Mouse (Mus musculus): ENCODE results near the gene Eif3f. TPM values are rescaled to one million over a fixed set of nuclear protein-coding genes. Genes with fewer than 3 reads are reported as not detected.
A peak's percentile ranks its signal among the peaks of the same experiment; 100 is the strongest.

Gene Eif3f
- 10 to 100 TPM; 96.9 to 100.0 TPM for total RNA-seq (2021)
- long read RNA-seq, experiment 1, transcript Eif3f-201 (8 exons, 2,514 nt), result major isoform, 126 of 128 reads
- long read RNA-seq, experiment 1, partial matches to known transcripts, result 2 of 128 reads
- long read RNA-seq, experiment 1, other reads (novel, unspliced or antisense), result 0 of 128 reads
- long read RNA-seq, experiment 2, transcript Eif3f-201 (8 exons, 2,514 nt), result major isoform, 186 of 193 reads
- long read RNA-seq, experiment 2, partial matches to known transcripts, result 7 of 193 reads
- long read RNA-seq, experiment 2, other reads (novel, unspliced or antisense), result 0 of 193 reads

DNA sequence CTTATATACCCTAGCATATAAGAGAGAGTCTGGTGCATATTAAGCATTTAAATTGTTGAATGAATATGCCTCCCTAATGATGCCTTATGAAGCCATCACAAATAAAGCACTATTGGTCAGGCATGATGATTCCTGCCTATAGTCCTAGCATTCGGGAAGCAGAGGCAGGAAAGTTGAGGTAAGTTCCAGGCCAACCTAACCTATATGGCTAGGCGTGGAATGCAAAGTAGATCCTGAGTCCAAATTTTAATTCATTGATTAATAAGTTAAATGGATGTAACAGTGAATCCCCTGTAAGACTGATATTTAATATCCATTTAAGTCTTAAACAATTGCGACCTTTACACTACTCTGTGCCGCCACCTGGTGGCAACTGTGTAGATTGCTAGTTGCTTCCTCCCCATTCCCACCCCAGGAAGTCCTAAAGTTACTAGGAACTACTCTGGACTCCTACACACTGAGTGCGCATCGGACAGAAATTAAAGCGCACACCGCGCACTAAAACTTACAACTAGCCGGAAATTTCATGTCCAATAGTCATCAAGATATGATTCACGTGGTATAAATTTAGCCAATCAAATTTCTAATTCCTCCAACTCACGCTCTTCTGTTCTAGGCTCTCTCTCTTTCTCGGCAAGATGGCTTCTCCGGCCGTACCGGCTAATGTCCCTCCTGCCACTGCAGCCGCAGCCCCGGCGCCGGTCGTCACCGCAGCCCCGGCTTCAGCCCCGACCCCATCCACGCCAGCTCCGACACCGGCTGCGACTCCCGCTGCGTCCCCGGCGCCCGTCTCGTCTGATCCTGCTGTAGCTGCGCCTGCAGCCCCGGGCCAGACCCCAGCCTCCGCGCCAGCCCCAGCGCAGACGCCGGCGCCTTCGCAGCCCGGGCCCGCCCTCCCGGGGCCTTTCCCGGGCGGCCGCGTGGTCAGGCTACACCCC, at the start of gene Eif3f:
Eif3f (plus strand) TSS at position 624 of the 938 bp plus-strand sequence.
- peak; percentile 96 to 99 for DNase-seq (ENCODE audit: low spot score in 2 of 2)

DNA sequence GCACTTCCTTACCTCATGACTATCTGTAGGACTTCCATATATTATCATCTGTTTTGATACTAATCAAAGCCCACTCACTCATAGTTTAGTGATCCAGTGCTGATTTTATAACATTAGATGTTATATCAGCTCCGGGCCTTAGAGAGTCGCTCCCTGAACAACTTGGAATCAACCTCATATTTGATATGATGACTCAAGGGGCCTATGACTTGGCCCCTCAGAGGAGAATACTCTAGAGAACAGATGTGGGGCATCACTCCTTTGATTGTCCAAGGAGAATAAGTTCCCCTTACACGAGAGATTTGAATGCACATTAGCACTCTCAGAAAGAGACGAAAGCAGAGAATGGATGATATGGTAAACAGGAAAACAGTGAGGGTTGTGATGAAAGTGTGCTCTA, 49.3 kb upstream of the Eif3f start, which contains the start of gene Olfr518:
Olfr518 (minus strand) TSS at position 101 of the 400 bp plus-strand sequence.
- DNase-seq (ENCODE audit: low spot score in 2 of 2), result no peak

DNA sequence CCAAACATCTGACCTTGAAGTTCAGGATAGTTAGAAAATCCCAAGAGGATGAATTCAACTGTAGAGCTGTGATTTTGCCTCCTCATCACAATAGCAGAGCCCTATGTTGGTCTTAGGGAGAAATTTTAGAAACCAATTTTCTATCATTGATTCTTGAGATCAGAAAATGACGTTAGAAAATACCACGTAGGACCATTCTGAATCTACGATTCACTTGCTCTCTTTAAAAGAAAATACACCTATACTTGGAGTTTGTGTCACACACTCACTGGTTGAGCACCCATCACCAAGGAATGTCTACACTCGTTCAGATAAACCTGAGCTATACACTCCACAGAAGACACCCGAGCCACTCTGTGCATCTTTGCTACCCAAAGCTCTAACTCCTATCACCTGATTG, 39.9 kb upstream of the Eif3f start, which contains the start of gene Olfr519:
Olfr519 (minus strand) TSS at position 101 of the 400 bp plus-strand sequence.
- no peak for DNase-seq (ENCODE audit: low spot score in 2 of 2)

DNA sequence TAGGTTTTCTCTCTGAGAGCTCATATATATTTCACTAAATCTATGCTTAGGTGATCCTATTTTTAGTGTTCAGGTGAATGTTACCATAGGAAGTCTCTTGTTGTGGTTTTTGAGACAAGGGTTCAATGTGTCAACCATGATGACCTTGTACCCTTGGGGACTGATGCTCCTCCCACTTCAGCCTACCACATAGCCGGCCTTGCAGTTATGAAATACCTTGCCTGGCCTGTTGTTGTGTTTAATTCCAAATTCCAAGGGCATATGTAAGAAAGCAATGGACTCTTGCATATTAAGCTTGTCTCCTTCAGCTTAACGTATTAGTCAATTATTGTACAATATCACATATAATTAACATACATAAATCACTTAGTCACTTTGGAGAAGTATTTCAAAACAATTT, 30.2 kb upstream of the Eif3f start:
- DNase-seq (ENCODE audit: low spot score in 2 of 2), result no peak

DNA sequence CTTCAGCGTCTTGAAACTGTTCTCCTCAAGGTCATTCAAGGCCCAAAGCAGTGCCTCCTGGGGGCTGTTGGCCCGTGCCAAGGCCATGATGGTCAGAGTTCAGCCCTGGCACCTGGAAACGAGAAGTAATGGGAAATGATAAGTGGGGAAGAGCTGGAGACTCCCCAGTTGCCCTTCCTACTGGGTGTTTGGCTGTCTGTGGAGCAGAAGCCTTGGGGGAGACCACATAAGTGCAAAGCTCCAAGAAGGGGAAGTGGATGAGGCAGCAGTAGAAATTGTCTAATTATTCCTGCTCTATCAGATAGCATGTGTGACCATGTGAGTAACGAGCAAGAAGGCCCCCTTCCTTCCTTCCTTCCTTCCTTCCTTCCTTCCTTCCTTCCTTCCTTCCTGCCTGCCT, 7.2 kb upstream of the Eif3f start:
- no peak for DNase-seq (ENCODE audit: low spot score in 2 of 2)

DNA sequence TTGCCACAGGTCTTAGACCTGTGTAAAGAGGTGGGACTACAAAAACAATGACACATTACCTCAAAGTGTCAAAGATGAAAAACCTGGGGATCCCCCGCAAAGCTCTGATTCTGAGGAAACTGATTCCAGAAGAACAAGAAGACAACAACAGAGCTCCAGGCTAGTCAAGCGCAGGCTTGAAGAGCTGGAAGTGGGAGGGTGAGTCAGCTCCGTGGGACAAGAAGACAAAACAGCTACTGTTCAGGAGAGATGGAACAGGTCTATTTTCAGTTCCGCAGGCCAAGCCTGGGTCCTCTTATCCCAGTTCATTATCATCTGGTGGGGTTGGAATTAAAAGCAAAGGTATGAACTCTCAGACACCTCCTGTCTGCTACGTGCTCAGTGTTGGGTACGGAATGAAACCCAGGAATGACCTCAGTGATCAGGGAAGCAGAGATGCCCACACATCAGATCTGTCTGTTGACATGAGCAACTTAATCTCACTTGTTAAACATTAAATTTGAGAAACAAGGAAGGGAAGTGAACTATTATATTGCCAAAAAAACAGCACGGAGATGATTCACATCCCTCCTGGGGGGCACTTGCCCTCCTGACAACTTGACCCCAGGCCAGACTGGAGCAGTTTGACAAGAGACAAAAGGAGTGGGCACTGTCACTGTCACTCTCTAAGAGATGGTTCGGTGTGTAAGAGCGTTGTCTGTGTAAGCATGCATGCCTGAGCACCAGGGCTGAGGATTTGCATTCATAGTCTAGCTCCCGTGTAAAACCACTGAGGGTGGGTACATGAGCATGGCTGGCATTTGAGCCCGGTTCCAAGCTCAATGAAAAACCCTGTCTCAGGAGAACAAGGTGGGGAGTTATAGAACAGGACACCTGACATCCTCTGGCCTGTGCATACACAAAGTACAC, 5.7 kb upstream of the Eif3f start:
- no peak for DNase-seq (ENCODE audit: low spot score in 2 of 2)

DNA sequence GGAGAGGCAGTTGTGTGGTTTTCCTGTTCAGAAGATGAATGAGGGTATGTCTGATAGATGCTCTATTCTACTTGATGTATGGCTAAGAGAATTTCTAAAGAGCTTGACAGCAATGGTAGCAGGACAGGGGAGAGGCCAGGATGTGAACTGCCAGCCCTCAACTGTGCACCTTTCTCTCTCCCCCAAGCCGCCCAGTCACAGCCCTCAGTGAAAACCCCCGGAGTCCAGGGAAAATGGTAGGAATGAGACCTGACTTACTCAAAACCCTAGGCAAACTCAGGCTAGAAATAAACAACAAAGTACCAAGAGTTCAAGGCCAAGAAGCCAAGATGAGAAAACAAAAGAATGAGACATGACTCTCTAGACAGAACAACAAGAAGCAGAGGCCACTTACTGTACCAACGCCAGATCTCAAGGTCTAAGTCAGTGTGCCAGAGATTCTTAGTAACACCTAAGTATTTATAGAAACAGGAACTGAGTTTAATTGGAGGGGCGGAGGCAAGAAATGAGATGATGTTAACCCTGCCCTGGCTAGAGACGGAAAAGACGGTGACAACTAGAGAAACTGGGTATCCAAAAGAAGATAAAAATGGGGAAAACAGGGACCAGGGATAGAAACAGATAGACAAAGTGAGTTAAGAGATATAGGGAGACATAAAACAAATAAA, 4.4 kb upstream of the Eif3f start, which contains the start of gene Nlrp10:
Nlrp10 (minus strand) TSS at position 453 of the 668 bp plus-strand sequence.
- no peak for DNase-seq (ENCODE audit: low spot score in 2 of 2)

DNA sequence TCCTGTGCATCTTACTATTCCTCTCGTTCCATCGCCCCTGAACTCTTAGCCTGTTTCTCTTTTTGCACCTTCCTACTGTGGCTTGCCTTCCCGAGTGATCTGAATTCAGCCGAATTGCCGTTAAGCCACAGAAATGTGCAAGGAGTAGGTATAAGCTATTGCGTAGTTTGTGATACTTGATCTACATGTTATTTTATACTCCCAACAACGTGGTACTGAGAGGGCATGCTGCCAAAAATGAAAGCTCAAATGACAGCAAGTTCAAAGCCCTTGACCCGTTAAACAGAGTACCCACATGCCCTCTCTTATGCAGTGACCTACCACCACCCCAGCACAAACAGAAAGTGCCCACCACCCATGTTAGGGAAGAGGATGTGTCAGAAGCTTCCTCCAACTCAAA, 619 bp downstream of the Eif3f start:
- DNase-seq (ENCODE audit: low spot score in 2 of 2), result no peak

DNA sequence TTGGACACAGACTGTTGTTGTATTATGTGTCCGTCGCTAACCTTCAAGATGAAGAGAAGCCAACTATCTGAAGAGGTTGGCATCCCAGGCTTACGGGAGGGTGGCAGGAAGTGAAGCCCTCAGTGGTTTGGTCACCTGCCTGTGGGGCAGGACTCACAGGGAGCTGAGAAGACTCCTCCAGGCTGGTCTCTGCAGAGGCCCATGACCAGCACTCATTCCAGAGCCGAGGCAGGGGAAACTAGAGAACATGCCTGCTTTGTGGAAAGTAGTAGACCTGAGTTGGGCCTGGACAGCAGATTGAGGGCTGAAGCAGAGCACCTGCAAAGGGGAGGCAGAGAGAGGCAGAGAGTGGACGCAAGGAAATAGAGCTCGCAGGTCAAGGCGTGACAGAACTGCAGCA, 1.2 kb downstream of the Eif3f start:
- no peak for DNase-seq (ENCODE audit: low spot score in 2 of 2)

DNA sequence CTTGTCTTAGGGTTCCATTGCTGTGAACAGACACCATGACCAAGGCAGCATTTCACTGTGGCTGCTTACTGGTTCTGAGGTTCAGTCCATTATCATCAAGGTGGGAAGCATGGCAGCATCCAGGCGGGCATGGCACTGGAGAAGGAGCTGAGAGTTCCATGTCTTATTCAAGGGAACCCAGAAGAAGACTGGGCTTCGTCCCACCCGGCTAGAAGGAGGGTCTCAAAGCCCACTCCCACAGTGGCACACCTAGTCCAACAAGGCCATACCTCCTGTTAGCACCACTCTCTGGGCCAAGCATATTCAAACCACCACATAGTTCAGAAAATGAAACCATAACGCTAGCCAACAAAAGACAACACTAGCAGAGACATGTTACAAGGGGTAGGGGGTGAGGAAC, 2.4 kb downstream of the Eif3f start:
- no peak for DNase-seq (ENCODE audit: low spot score in 2 of 2)

DNA sequence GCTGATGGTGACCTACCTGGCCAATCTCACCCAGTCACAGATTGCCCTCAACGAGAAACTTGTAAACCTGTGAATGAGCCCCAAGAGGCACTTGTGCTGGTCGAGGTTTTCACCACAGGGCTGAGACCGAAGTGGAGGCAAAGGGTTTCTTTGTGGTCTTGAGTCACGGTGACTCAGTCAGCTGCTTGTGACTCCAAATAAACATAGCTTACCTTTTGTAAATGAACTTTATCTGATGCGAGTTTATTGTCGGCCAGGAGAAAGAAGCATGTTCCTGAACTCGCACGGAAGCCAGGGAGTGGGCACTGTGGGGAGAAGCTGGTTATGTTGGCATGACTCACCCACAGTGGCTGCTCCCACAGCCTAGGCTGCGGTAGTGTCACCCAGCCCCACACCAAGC, 7.2 kb downstream of the Eif3f start:
- no peak for DNase-seq (ENCODE audit: low spot score in 2 of 2)

DNA sequence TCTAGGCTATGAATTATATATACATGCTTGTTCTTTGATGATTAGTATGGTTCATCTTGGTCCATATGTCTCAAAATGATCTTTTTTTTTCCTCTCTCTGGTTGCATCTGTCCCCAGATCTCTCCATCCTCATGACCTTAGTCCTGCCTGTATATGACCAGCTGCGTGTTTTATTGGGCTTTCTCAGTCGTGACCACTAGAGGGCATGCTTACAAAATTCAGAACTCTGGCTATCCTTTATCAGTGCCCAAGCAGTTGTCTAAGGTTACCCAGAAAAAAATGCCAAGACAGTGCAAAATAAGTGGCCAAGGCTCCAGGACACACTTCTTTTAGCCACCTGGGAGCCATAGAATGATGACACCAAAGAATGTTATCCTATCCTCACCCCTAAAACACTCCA, 9.8 kb downstream of the Eif3f start:
- peak in 1 of 2 experiments; percentile 71 for DNase-seq (ENCODE audit: low spot score in 2 of 2)

DNA sequence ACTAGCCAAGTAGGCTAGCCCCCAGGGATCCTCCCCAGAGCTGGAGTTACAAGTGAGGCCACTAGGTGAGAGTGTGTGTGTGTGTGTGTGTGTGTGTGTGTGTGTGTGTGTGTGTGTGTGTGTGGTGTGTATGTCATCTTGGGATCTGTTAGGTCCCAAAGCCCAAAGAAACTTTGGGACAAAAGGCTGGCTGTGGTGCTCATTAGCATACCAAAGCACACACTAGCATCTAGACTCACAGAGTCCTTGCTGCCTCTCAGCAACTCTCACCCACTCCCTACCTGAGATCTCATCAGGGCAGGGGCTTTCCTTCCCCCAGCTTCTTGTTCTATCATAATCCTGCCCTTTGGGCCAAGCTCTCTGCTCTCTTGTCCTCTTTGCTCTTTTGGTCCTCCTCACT, 14.4 kb downstream of the Eif3f start:
- DNase-seq (ENCODE audit: low spot score in 2 of 2), result no peak

DNA sequence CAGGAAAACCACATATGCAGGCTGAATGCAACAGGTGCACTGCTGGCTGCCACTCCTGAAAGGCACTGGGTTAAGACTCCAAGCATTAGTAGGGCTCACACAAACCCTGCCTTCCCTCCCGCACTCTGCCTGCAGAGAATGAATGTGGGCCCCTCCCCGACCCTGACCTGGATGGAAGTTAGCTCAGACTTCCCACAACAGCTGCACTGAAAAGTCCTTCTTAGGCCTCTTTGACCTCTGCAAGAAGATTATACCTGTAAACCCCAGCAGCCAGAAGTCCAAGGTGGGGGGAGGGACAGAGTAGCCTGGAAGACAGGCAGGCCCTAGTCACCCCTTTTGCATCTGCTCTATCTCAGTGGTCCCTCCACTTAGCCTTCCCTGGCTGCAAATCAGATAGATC, 15.1 kb downstream of the Eif3f start:
- DNase-seq (ENCODE audit: low spot score in 2 of 2), result no peak

DNA sequence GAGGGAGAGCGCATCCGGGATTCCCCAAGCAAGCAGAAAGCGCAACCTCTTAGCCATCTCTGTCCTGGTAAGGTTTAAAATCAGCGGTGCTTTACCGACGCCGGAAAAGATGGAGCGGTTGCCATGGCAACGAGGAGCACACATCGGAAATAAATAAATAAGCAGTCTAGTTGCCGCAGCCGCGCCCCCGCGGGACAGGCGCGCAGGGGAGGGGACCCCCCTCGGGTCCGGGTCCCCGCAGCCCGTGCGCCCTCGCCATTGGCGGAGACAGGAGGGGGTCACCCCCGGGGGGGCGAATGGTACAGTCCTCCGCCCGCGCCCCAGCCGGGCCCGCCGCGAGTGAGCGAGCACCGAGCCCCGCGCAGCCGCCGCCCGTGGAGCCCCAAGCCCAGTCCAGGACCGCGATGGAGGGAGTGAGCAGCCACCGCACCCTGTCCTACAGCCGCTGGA, 16.1 kb downstream of the Eif3f start, which contains the start of gene Tub:
Tub (plus strand) TSS at position 27 of the 450 bp plus-strand sequence.
- DNase-seq (ENCODE audit: low spot score in 2 of 2), result peak in 1 of 2 experiments; percentile 87

DNA sequence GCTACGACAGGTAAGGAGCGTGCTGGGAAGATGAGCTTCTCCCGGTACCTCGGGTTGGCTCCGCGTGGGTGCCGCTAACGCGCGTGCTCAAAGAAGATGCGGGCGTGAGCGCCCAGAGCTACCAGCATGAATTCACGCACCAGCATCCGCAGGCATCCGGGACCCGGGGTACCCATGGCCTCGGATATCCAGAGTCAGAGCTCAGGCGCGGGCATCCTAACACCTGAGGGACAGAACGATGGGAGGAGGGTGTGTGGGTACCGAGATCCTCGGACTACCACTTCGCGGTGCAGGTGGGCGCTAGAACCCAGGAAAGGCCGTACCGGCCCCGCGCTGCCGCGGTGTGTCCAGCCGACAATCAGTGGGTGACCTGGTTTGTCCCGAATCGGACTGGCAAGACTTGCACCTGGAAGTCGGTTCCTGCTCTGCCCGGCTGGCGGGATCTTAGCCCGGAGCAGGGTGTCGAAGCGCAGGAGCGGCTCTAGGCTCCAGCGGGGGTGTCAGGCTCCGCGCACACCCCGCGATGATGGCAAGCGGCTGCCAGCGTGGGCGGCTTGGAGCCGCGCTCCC, 16.6 kb downstream of the Eif3f start:
- peak; percentile 64 to 82 for DNase-seq (ENCODE audit: low spot score in 2 of 2)

DNA sequence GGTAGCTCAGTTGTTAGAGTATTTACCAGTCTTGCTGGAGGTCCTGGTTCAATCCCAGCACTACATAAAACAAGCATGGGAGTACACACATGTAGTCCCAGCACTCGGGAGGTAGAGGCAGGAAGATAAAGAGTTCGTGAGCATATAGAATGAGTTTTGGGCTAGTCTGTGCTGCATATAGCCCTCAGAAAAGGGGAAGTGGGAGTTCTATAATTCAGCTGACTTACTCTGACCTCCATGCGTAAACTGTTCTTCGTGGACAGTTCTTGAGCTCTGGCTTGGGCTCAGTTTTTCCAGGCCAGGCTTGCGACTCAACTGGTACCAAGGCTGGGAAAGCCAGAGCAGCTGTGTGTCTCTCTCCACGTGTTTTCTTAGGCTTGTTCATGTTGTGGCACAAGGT, 18.6 kb downstream of the Eif3f start:
- no peak for DNase-seq (ENCODE audit: low spot score in 2 of 2)

DNA sequence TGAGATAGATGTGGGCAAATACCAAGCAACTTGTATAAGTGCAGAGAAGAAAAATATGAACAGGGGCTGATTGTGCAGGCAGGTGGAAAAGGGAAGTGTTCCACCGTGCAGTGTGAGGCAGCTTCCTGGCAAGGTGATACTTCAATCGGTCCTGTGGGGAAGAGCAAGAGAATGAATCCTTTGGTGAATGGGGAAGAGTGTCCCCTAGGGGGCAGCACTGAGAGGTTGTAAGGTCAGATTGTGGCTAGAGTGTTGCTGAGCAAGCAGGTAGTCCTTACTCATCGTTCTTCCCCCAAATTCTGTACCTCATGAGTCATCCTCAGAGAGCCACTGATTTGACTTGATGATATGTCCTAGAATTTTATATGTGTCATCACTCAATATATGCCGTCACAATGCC, 20.0 kb downstream of the Eif3f start:
- no peak for DNase-seq (ENCODE audit: low spot score in 2 of 2)

DNA sequence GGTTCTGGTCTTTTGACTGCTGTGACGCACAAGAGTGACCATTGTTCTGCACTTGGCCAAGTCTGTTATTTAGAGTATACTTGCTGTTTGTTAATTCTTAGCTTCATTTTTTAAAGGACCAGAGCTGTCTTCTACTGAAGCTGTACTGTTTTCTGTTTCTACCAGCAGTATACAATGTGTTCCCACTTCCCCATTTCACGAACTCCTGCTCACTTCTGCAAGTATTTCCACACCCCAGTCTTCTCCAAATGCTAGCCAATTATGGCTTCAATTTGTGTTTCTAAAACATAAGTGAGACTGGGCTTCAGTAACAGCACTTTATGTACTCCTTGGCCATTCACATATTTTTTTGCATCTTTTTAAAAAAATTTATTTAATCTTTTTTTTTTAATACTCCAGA, 23.5 kb downstream of the Eif3f start:
- DNase-seq (ENCODE audit: low spot score in 2 of 2), result no peak

DNA sequence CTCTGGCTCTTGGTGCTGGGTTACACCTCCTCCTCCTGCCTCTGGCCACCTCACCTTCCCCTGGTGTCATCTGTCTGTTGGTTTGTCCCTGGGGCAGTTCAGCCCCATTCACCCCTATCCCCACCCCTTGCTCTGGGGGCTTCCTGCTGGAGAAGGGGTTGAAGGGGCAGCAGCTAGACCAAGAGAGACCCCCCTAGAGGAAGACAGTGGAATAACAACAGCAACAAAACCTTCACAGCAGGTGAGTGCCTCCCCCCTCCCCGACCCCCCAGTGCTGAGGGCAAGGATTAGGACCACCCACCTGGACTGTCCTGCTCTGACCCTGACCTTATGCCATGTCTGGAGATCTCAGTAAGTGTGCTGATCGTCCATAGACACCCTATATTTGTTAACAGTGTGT, 31.8 kb downstream of the Eif3f start:
- DNase-seq (ENCODE audit: low spot score in 2 of 2), result no peak

All from layer of hippocampus, postnatal 14 days (tissue).